Mouse (Mus musculus): ENCODE measurements at regions not wholly inside any gene's neighbourhood (a gene's known extent, or its start where the extent isn't known, plus 50 kb on each side); places are given as distances from the start of the nearest gene placed in this dataset.

DNA sequence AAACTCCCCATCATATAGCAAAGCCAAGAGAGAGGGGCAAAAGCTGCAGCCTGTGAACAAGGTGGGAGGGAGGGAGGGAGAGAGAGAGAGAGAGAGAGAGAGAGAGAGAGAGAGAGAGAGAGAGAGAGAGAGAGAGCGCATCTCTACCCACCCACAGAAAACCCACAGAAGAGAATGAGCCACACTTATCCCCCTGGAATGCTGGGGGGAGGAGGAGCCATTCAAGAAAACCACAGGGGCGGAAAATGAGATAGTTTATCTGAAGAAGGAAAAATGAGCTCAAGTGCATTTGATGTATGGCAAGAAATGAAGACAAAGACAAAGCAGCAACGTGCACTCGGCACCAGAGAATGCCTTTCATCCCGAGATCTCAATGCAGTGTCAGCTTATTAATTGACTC, 94.8 kb upstream of the Igfbp7 start:
- TF ChIP-seq TAL1 (IDR thresholded peaks at IDR 0.05; ENCODE audit: low read length), result no peak
- TF ChIP-seq GATA1 (IDR thresholded peaks at IDR 0.05; ENCODE audit: low read length), result no peak
